Mouse (Mus musculus) midbrain, embryonic 13.5 days (tissue): ENCODE results near the gene Vps4a. TPM values are rescaled to one million over a fixed set of nuclear protein-coding genes. Genes with fewer than 3 reads are reported as not detected.
A peak's percentile ranks its signal among the peaks of the same experiment; 100 is the strongest.

ENCODE experiments used
- ATAC-seq: fragments of 200-750 bp; cut with Nextera tagmentation; 2 replicates; pipeline ENCODE4 v1.8.0; 2017; ENCODE audit warnings: mild to moderate bottlenecking, moderate TSS enrichment, moderate library complexity
- H3K27ac ChIP-seq: fragments of 300-500 bp; sonication (generic); 2 replicates; pipeline ENCODE4 v1.5.1; 2015; ENCODE audit warnings: inconsistent platforms, mild to moderate bottlenecking, moderate library complexity
- H3K27me3 ChIP-seq: fragments of 300-500 bp; sonication (generic); 2 replicates; pipeline ENCODE4 v1.6.1; 2015; ENCODE audit warnings: mild to moderate bottlenecking, inconsistent platforms
- H3K36me3 ChIP-seq: fragments of 300-500 bp; sonication (generic); 2 replicates; pipeline ENCODE4 v1.6.1; 2015; ENCODE audit warnings: mild to moderate bottlenecking, inconsistent platforms
- H3K4me1 ChIP-seq: fragments of 300-500 bp; sonication (generic); replicated peaks from 2 replicates; pipeline ENCODE4 v1.6.1; 2015; ENCODE audit warnings: inconsistent platforms
- H3K4me2 ChIP-seq: fragments of 300-500 bp; sonication (generic); replicated peaks from 2 replicates; pipeline ENCODE4 v1.6.1; 2015; ENCODE audit warnings: moderate library complexity, mild to moderate bottlenecking, inconsistent platforms
- H3K4me3 ChIP-seq: fragments of 300-500 bp; sonication (generic); replicated peaks from 2 replicates; pipeline ENCODE4 v1.5.1; 2015; ENCODE audit warnings: mild to moderate bottlenecking, inconsistent platforms
- H3K9ac ChIP-seq: fragments of 300-500 bp; sonication (generic); replicated peaks from 2 replicates; pipeline ENCODE4 v1.6.1; 2015; ENCODE audit warnings: mild to moderate bottlenecking, inconsistent platforms
- H3K9me3 ChIP-seq: fragments of 300-500 bp; sonication (generic); 2 replicates; pipeline ENCODE4 v1.6.1; 2016; ENCODE audit warnings: mild to moderate bottlenecking, inconsistent platforms
- WGBS: fragments of 180-500 bp; shearing (Covaris S2); methylation state at CpG from one replicate; pipeline ENCODE4 v1.1.7; 2015; 5-methylcytosine and 5-hydroxymethylcytosine counted together
- polyA plus RNA-seq: library from polyadenylated mRNA; unstranded; fragments of >200 nt; fragmentation: Nextera tagmentation; extraction: Ambion mirVana; gene quantifications from 2 replicates; pipeline ENCODE4 v1.2.1, GENCODE M21; 2015

Vps4a gene
- polyA plus RNA-seq, 1 experiment from 2014 or later: 130 TPM

DNA sequence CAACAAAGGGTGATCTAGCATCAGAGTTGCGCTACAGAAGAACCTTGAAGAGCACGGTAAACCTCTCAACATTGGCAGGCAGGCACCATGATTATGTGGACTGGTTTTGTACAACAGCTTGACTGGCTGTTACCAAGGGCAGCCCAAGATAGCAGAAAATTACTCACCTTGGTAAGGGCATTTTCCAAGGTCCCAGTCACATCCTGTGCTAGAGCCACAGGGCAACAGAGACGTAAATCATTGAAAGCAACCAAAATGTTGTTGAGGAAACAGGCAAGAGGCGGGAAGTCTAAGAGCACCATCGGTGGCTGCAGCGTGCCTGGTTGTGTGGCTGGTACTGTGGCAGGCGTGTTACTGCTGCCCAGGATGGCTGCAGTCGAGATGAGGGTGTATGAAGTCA, 21.0 kb downstream of the Vps4a start:
- no peak overlapping the region for H3K4me2 ChIP-seq
- WGBS: 96% methylated on average over 8 of the region's 8 CpGs
- no peak overlapping the region for H3K9ac ChIP-seq
- no peak overlapping the region for H3K27ac ChIP-seq
- ATAC-seq: no peak
- no peak overlapping the region for H3K4me3 ChIP-seq
- peaks cover 58% of the 10 kb centered on the region for H3K36me3 ChIP-seq
- H3K27me3 ChIP-seq: no peaks in the 10 kb centered on the region
- H3K4me1 ChIP-seq: peaks cover 36% of the 10 kb centered on the region
- H3K9me3 ChIP-seq: no peaks in the 10 kb centered on the region

DNA sequence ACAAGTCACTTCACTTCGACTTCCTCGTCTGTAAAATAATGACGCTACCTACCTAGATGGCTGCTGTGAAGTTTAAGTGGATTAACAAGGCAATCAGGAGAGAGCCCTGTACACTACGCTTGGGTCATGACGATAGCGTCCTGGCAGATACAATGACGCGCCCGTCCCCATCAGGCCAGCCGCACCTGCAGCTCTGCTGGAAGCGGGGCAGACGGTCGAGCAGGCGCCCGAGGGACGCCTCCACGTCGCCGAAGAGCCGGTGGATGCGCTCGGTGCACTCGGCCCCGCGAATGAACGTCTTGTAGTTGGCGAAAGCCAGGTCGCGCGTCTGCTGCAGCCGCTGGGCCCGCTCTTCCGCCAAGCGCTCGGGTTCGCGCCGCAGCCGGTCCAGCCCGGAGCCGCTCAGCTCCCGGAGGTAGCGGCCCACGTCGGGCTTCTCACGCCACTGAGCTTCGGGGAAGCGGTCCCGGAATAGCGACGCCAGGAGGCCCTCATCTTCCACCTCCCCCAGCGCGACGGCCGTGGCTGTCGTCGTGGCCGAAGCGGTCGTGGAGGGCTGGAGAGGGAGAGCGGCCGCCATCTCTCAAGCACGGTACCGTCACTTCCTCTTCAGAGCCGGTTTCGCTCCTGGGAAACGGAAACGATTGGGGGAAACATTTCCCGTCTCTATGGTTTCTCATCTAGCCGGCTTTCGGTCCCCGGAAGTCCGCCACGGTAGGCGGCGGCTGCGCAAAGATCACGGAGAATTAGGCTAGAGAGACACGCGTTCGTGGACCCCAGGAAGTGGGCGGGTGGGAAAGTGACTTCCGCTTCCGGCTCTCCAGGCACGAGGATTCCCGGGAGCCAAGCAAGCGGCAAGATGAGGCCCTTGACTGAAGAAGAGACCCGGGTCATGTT, 25.3 kb downstream of the Vps4a start, which contains the start of the genes Cog8 and Nip7:
TSS of gene Cog8 (minus strand) at position 614 of the 897 bp plus-strand sequence.
TSS of gene Nip7 (plus strand) at position 802 of the 897 bp plus-strand sequence.
- H3K9ac ChIP-seq: peak within 1 kb of the TSS; percentile 90
- no peaks in the 10 kb centered on the region for H3K9me3 ChIP-seq
- ATAC-seq: peak; percentile 97
- H3K4me1 ChIP-seq: peaks cover 29% of the 10 kb centered on the region
- peak within 1 kb of the TSS; percentile 71 for H3K4me3 ChIP-seq
- H3K36me3 ChIP-seq: peaks cover 55% of the 10 kb centered on the region
- peak within 1 kb of the TSS; percentile 98 for H3K4me2 ChIP-seq
- peak within 1 kb of the TSS; percentile 84 for H3K27ac ChIP-seq
- under 1% methylated on average over 88 of the region's 88 CpGs for WGBS
- no peaks in the 10 kb centered on the region for H3K27me3 ChIP-seq

DNA sequence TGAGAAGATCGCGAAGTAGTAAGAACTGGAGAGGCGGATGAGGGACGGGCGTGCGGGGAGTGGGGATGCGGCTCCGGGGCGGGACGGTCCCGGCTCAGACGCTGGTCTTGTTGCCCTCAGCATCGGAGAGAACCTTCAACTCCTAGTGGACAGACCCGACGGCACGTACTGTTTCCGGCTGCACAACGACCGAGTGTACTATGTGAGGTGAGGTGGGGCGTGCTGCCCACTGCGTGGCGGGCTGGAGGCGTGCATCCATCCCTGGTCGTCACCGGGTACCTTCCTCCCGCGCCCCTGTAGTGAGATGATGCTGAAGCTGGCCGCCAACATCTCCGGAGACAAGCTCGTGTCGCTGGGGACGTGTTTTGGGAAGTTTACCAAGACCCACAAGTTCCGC, 25.9 kb downstream of the Vps4a start:
- Histone ChIP-seq H3K27me3 (no peaks in the 10 kb centered on the region), H3K9me3 (no peaks in the 10 kb centered on the region), H3K27ac (0 out of 2 replicates have a peak overlapping the region, but pooled peaks have one; percentile 25), H3K4me2 (peak overlapping the region; percentile 98), H3K4me1 (peaks cover 29% of the 10 kb centered on the region), H3K36me3 (peaks cover 49% of the 10 kb centered on the region), H3K4me3 (peak overlapping the region; percentile 71), H3K9ac (peak overlapping the region; percentile 78)
- ATAC-seq: peak; percentile 87
- WGBS: under 1% methylated on average over 33 of the region's 33 CpGs

DNA sequence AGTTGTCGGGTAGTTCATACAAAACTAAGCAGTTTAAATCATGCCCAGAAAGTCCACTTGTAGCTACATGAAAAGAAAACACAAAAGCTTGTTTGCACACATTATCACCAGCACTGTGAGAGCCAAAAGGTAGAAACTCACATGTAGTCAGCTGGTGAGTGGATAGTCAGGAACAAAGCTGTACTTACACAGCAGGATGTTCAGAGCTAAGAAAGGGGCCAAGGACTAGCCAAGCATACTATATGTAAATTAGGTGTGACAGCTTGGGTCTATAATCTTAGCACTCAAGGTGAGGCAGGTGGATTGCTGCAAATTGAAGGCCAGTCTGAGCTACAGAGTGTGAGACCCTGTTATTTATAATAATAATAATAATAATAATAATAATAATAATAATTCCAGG, 31.6 kb downstream of the Vps4a start:
- WGBS: 87% methylated on average over 1 of the region's 1 CpGs
- H3K9me3 ChIP-seq: no peaks in the 10 kb centered on the region
- no peak overlapping the region for H3K4me3 ChIP-seq
- no peak for ATAC-seq
- peaks cover 21% of the 10 kb centered on the region for H3K36me3 ChIP-seq
- no peak overlapping the region for H3K4me2 ChIP-seq
- H3K9ac ChIP-seq: no peak overlapping the region
- H3K27me3 ChIP-seq: no peaks in the 10 kb centered on the region
- no peak overlapping the region for H3K27ac ChIP-seq
- H3K4me1 ChIP-seq: peaks cover 9% of the 10 kb centered on the region

DNA sequence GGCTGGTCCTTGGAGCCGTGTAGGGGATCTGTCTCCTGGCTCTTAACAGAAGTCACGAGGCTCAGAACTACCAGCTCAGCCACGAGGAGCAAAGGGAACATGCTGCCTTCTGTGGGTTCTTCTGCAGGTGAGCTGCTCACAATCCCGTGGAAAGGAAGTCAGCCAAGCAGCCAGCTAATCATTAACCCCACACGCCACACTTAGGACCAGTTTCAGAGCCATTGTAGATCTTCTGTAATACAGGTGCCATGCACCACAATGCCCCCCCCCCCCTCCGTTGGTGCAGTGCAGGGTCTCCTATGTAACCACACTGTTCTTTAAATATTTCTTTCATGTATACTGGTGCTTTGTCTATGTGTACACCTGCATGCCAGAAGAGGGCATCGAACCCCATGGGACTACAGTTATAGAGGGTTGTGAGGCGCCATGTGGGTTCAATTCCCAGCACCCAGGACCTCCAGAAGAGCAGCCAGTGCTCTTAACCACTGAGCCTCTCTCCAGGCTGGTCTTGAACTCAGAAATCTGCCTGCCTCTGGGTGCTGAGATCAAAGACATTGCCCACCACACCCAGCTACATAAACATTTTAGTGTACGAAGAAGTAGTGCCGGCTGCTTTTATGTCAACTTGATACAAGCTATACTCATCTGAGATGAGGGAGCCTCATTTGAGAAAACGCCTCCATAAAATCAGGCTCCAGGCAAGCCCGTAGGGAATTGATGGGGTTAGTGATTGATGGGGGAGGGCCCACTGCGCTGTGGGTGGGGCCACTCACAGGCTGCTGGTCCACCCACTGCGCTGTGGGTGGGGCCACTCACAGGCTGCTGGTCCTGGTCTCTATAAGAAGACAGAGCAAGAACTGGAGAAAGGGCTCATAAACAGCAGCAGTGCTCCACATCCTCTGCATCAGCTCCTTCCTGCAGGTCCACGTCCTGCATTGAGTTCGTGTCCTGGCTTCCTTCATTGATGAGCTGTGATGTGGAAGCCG, 34.8 kb downstream of the Vps4a start, which contains the start of gene Tmed6:
TSS of gene Tmed6 (minus strand) at position 134 of the 986 bp plus-strand sequence.
- H3K9me3 ChIP-seq: no peaks in the 10 kb centered on the region
- ATAC-seq: no peak
- no peak within 1 kb of the TSS for H3K4me2 ChIP-seq
- H3K27me3 ChIP-seq: no peaks in the 10 kb centered on the region
- no peaks in the 10 kb centered on the region for H3K4me1 ChIP-seq
- H3K9ac ChIP-seq: no peak within 1 kb of the TSS
- no peak within 1 kb of the TSS for H3K4me3 ChIP-seq
- 73% methylated on average over 17 of the region's 17 CpGs for WGBS
- peaks cover 21% of the 10 kb centered on the region for H3K36me3 ChIP-seq
- H3K27ac ChIP-seq: no peak within 1 kb of the TSS

DNA sequence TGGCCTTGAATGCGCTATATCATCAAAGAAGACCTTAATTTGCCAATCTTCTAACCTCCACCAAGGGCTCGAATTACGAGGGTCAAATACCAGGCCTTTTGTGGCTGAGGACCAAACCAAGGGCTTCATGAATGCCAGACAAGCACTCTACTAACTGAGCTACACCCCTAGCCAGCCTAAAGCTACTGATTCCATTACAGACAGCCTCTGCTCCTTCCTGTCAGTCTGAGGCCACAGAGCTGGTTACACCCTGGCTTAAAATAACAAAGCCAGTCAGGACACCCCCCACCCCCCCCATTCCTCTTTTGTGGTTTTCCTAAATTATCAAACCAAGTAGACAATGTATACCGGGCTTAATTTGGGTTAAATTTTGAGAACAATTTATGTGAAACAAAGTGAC, 42.7 kb downstream of the Vps4a start:
- Histone ChIP-seq H3K27ac (no peak overlapping the region), H3K4me2 (no peak overlapping the region), H3K9me3 (no peaks in the 10 kb centered on the region), H3K9ac (no peak overlapping the region), H3K27me3 (no peaks in the 10 kb centered on the region), H3K4me3 (no peak overlapping the region), H3K4me1 (no peaks in the 10 kb centered on the region), H3K36me3 (peaks cover 93% of the 10 kb centered on the region)
- 89% methylated on average over 4 of the region's 4 CpGs for WGBS
- ATAC-seq: no peak

DNA sequence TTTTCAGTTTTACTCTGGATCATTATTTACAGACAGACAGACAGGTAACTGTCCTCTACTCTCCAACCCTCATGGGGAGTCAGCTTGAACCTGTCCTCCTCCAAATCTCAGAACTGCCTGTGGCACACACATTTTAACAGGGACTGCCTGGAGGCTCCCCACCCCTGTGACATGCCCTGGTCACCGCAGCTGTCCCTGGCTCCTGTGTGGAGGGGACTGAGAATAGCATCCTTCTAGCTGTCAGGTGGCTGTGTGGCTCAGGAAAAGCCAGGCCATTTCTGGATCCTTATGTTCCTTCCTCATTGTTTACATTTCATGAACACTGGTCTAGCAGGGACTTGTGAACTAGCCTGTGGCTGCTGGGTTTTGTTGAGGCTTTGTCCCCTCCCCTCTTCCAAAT, 43.1 kb downstream of the Vps4a start:
- Histone ChIP-seq H3K9me3 (no peaks in the 10 kb centered on the region), H3K27ac (no peak overlapping the region), H3K4me2 (no peak overlapping the region), H3K4me3 (no peak overlapping the region), H3K27me3 (no peaks in the 10 kb centered on the region), H3K4me1 (no peaks in the 10 kb centered on the region), H3K36me3 (peaks cover 93% of the 10 kb centered on the region), H3K9ac (no peak overlapping the region)
- WGBS: 76% methylated on average over 1 of the region's 1 CpGs
- ATAC-seq: no peak

DNA sequence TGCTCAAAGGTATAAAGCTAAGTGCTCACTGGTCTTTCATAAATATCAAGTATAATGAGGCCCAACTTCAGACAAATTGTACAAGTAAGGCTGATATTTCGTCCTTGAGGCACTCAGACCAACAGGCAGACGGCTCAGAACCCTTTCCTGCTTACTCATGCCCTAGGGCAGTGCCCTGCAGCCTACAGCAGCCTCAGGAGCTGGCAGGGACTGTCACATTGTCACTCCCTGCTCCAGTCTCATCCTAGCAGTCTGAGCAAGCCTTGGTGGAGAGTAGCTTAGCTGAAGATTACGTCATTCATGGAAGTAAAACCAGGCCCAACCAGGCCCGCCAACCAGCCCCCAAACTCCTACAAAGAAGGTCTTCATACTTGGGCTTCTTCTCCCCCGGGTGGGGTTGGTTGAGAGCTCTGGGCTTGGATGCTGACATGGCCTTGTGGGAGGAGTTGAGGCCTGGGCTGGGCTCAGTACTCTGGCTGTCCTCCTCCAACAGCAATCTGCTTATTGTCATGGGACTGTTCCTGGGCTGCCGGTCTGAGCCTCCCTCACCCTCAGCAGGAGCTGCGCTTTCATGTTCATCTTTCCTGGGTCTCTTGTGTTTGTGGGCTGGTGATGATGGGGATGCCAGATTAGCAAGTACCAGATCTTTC, 45.3 kb downstream of the Vps4a start:
- Histone ChIP-seq H3K4me1 (no peaks in the 10 kb centered on the region), H3K4me2 (no peak overlapping the region), H3K27me3 (no peaks in the 10 kb centered on the region), H3K4me3 (no peak overlapping the region), H3K9ac (no peak overlapping the region), H3K36me3 (peaks cover 96% of the 10 kb centered on the region), H3K27ac (no peak overlapping the region), H3K9me3 (no peaks in the 10 kb centered on the region)
- ATAC-seq: no peak
- 94% methylated on average over 7 of the region's 7 CpGs for WGBS

DNA sequence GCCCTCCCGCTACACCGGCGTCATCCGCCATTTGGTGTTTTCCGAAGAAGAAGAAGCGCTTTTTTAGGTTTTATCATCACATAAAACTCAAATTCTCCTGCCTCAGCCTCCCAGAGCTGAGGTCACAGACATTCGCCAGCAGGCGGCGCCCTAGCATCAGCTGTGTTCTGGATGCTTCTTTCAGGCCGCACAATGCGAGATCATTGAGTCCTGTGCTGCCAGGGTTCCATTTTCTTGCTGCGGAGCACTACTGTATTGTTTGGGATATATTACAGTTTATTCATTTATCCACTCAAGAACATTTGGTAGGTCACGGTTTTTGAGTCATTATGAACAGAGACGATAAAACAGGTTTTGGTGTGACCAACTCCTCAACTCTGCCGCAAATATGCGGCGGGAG, 54.3 kb downstream of the Vps4a start:
- Histone ChIP-seq H3K36me3 (peaks cover 82% of the 10 kb centered on the region), H3K4me1 (no peaks in the 10 kb centered on the region), H3K9me3 (no peaks in the 10 kb centered on the region), H3K4me2 (no peak overlapping the region), H3K9ac (no peak overlapping the region), H3K4me3 (no peak overlapping the region), H3K27me3 (no peaks in the 10 kb centered on the region), H3K27ac (no peak overlapping the region)
- WGBS: 98% methylated on average over 17 of the region's 17 CpGs
- ATAC-seq: no peak

DNA sequence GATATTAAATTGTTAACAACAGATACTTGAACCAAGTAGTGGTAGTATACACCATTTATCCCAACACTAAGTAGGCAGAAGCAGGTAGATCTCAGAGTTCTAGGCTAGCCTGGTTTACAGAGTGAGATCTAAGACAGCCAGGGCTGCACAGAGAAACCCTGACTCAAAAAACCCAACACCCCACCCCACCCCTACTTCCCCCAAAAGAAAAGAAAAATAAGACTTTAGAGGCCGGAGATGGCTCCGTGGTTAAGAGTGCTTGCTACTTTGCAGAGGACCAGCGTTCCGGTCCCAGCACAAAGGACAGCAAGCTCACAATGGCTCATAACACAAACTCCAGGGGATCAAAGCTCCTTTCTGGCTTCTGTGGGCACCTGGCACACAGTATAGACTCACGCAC, 55.0 kb downstream of the Vps4a start:
- no peaks in the 10 kb centered on the region for H3K27me3 ChIP-seq
- no peak overlapping the region for H3K27ac ChIP-seq
- H3K36me3 ChIP-seq: peaks cover 82% of the 10 kb centered on the region
- H3K9ac ChIP-seq: no peak overlapping the region
- WGBS: 100% methylated on average over 5 of the region's 5 CpGs
- H3K4me3 ChIP-seq: no peak overlapping the region
- no peaks in the 10 kb centered on the region for H3K9me3 ChIP-seq
- H3K4me1 ChIP-seq: no peaks in the 10 kb centered on the region
- H3K4me2 ChIP-seq: no peak overlapping the region
- no peak for ATAC-seq

DNA sequence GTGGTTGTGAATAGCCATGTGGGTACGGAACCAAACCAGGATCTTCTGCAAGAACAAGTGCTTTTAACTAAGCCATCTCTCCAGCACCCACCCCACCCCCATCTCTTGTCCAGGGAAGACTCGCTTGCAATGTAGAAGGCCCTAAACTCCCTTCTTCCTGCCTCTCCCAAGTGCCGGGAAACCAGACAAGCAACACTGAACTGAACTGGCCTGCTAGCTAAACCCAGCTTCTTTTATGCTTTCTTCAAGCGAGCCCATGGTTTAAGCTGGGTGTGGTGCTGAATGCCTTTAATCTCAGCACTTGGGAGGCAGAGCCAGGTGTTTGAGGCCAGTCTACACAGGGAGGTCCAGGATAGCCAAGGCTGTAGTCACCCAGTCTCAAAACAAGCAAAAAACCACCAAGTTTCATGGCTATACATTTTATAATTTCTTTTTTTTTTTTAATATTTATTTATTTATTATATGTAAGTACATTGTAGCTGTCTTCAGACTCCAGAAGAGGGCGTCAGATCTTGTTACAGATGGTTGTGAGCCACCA, 57.6 kb downstream of the Vps4a start:
- ATAC-seq: no peak
- no peaks in the 10 kb centered on the region for H3K4me1 ChIP-seq
- no peak overlapping the region for H3K4me3 ChIP-seq
- no peak overlapping the region for H3K9ac ChIP-seq
- peaks cover 73% of the 10 kb centered on the region for H3K36me3 ChIP-seq
- no peak overlapping the region for H3K27ac ChIP-seq
- H3K27me3 ChIP-seq: no peaks in the 10 kb centered on the region
- H3K4me2 ChIP-seq: no peak overlapping the region
- 96% methylated on average over 5 of the region's 5 CpGs for WGBS
- no peaks in the 10 kb centered on the region for H3K9me3 ChIP-seq
